Mouse (Mus musculus) intestine, embryonic 14.5 days (tissue): ENCODE data around the gene Ube4b. TPM values are rescaled to one million over a fixed set of nuclear protein-coding genes. Genes with fewer than 3 reads are reported as not detected.

ENCODE experiments used
- ATAC-seq: fragments of 200-750 bp; cut with Nextera tagmentation; replicated peaks from 2 replicates; pipeline ENCODE4 v1.8.0; 2017; ENCODE audit warnings: low read depth, moderate number of reproducible peaks, moderate TSS enrichment, moderate library complexity; ENCODE audit not compliant: low FRiP score, low TSS enrichment
- DNase-seq: peaks from one replicate; pipeline ENCODE4 v3.0.0-alpha.2; 2018; ENCODE audit warnings: low spot score
- H3K27ac ChIP-seq: fragments of 300-500 bp; sonication (generic); 2 replicates; pipeline ENCODE4 v1.5.1; 2014; ENCODE audit warnings: low read depth, mild to moderate bottlenecking, control low read depth
- H3K27me3 ChIP-seq: fragments of 300-500 bp; sonication (generic); replicated peaks from 2 replicates; pipeline ENCODE4 v1.6.1; 2014; ENCODE audit warnings: low read length, control low read depth; ENCODE audit not compliant: control insufficient read depth, insufficient read depth
- H3K36me3 ChIP-seq: fragments of 300-500 bp; sonication (generic); 2 replicates; pipeline ENCODE4 v1.6.1; 2014; ENCODE audit warnings: low read length, control low read depth; ENCODE audit not compliant: control insufficient read depth, insufficient read depth
- H3K4me1 ChIP-seq: fragments of 300-500 bp; sonication (generic); replicated peaks from 2 replicates; pipeline ENCODE4 v1.6.1; 2014; ENCODE audit warnings: low read length, control low read depth, mixed read lengths; ENCODE audit not compliant: control insufficient read depth, insufficient read depth
- H3K4me2 ChIP-seq: fragments of 300-500 bp; sonication (generic); 2 replicates; pipeline ENCODE4 v1.6.1; 2014; ENCODE audit warnings: low read length
- H3K4me3 ChIP-seq: fragments of 300-500 bp; sonication (generic); 2 replicates; pipeline ENCODE4 v1.5.1; 2014; ENCODE audit warnings: low read depth, low read length, control low read depth, mixed read lengths
- H3K9ac ChIP-seq: fragments of 300-500 bp; sonication (generic); 2 replicates; pipeline ENCODE4 v1.6.1; 2014; ENCODE audit warnings: mild to moderate bottlenecking, low read length
- H3K9me3 ChIP-seq: fragments of 300-500 bp; sonication (generic); 2 replicates; pipeline ENCODE4 v1.6.1; 2016; ENCODE audit warnings: low read length, control low read depth; ENCODE audit not compliant: control insufficient read depth
- WGBS: fragments of 180-500 bp; shearing (Covaris S2); extraction: QIAGEN DNeasy Blood & Tissue Kit; methylation state at CpG from one replicate; pipeline ENCODE4 v1.1.7; 2014; 5-methylcytosine and 5-hydroxymethylcytosine counted together
- polyA plus RNA-seq: library from polyadenylated mRNA; unstranded; fragments of >200 nt; fragmentation: Nextera tagmentation; extraction: Ambion mirVana; gene quantifications from 2 replicates; pipeline ENCODE4 v1.2.1, GENCODE M21; 2014

The Ube4b gene
- polyA plus RNA-seq, 1 experiment from 2014 or later, result 40.8 TPM

DNA sequence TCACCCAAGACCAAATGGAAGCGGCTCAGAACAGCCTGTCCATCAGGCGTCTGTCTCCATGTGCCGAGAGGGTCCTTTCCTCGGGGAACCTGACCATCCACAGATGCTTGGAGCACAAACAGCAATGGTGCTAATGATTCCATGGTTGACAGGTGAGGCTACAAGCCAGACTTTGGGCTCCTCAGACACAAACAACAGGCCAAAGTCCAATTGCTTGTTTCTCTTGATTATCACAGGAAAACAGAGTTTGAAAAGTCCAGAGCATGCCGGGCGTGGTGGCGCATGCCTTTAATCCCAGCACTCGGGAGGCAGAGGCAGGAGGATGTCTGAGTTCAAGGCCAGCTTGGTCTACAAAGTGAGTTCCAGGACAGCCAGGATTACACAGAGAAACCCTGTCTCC, 71.9 kb downstream of the Ube4b start:
- Histone ChIP-seq H3K27me3 (no peaks in the 10 kb centered on the region), H3K9ac (no peak overlapping the region), H3K4me2 (no peak overlapping the region), H3K4me1 (no peaks in the 10 kb centered on the region), H3K4me3 (no peak overlapping the region), H3K36me3 (peaks cover 95% of the 10 kb centered on the region), H3K9me3 (no peaks in the 10 kb centered on the region), H3K27ac (no peak overlapping the region)
- ATAC-seq (no peak), DNase-seq (no peak)
- 99% methylated on average over 8 of the region's 8 CpGs for WGBS

- Histone ChIP-seq H3K27me3 (no peaks in the 10 kb centered on the region), H3K36me3 (peaks cover 88% of the 10 kb centered on the region), H3K9me3 (no peaks in the 10 kb centered on the region), H3K4me1 (no peaks in the 10 kb centered on the region), H3K27ac (no peak overlapping the region), H3K9ac (no peak overlapping the region), H3K4me2 (no peak overlapping the region), H3K4me3 (no peak overlapping the region)
- DNase-seq, result no peak
- no peak for ATAC-seq
- 83% methylated on average over 8 of the region's 8 CpGs for WGBS
Observed at GRCm38 (mm10) chr4:149351596-149352150, 74.9 kb downstream of the Ube4b start.

- 82% methylated on average over 5 of the region's 5 CpGs for WGBS
- no peak for DNase-seq
Observed at GRCm38 (mm10) chr4:149348963-149349362, 77.6 kb downstream of the Ube4b start.

DNA sequence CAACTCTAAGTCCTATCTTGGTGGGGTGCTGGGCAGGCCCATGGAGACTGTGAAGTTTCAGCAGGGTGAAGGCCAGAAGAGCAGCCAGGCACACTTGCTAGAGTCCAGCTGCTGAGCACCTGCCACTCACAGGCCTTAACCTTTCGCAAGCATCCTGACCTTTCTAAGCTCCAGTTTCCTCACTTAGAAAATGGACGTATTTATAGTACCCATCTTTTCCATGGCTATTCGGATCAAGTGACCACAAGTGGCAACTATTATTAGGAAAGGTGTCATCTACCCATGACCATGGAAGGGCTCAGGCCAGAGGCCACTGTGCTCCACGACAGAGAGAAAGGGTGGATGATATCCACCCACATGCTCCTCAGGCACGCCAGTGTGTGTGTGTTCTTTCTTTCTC, 80.7 kb downstream of the Ube4b start:
- Histone ChIP-seq H3K27ac (no peak overlapping the region), H3K4me1 (no peaks in the 10 kb centered on the region), H3K9me3 (no peaks in the 10 kb centered on the region), H3K36me3 (peaks cover 89% of the 10 kb centered on the region), H3K4me3 (no peak overlapping the region), H3K9ac (no peak overlapping the region), H3K27me3 (no peaks in the 10 kb centered on the region), H3K4me2 (no peak overlapping the region)
- 84% methylated on average over 5 of the region's 5 CpGs for WGBS
- no peak for ATAC-seq
- DNase-seq, result no peak

More at GRCm38 (mm10) chr4:149348963-149349362, 77.6 kb downstream of the Ube4b start:
- Histone ChIP-seq H3K9me3 (no peaks in the 10 kb centered on the region), H3K36me3 (peaks cover 88% of the 10 kb centered on the region), H3K27me3 (no peaks in the 10 kb centered on the region), H3K4me3 (no peak overlapping the region), H3K9ac (no peak overlapping the region), H3K4me2 (no peak overlapping the region), H3K27ac (no peak overlapping the region), H3K4me1 (no peaks in the 10 kb centered on the region)
- ATAC-seq, result no peak

DNA sequence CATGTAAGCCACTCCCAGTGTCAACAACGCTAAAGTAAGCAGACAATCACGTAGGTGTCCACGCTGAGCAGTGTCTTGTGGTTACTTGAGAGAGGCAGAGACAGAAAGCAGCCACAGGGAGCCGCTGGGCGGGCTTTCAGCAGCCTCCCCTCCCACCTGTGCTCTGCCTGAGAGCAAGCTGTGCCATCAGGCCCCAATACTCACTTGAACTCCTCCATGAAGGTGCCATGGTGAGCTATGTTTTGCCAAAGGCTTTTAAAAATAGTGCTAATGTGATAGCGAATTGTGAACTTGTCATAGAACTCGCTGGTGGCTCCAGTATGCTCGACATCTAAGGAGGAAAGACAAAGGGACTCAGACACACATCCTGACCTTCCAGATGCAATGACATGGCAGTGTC, 82.2 kb downstream of the Ube4b start:
- no peak for ATAC-seq
- WGBS, result 84% methylated on average over 8 of the region's 8 CpGs
- Histone ChIP-seq H3K4me2 (no peak overlapping the region), H3K9ac (no peak overlapping the region), H3K9me3 (no peaks in the 10 kb centered on the region), H3K27me3 (no peaks in the 10 kb centered on the region), H3K4me3 (no peak overlapping the region), H3K4me1 (no peaks in the 10 kb centered on the region), H3K27ac (no peak overlapping the region), H3K36me3 (peaks cover 81% of the 10 kb centered on the region)
- no peak for DNase-seq

DNA sequence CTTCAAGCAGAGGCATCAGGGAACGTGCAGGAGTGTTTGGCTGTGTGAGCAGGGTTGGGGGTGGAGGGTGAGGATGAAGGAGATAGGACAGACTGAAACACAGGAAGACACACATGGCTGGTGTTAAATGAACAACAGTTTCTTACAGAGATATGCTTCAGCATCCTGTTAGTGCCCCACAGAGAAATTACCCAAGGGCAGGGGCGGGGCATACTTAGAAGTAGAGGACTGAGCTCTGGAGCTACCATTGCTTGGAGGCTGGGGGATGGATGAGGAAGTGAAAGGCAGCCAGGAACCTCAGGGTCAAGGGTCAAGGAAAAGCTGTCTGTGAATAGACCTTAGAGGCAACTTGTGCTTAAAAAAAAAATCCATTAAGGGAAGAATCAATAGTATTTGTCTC, 85.9 kb downstream of the Ube4b start:
- Histone ChIP-seq H3K36me3 (peaks cover 80% of the 10 kb centered on the region), H3K4me2 (no peak overlapping the region), H3K9me3 (no peaks in the 10 kb centered on the region), H3K4me3 (no peak overlapping the region), H3K27ac (no peak overlapping the region), H3K9ac (no peak overlapping the region), H3K27me3 (no peaks in the 10 kb centered on the region), H3K4me1 (no peaks in the 10 kb centered on the region)
- WGBS, result 66% methylated on average over 2 of the region's 2 CpGs
- DNase-seq, result no peak
- ATAC-seq, result no peak

GRCm38 (mm10) chr4:149339426-149340214, 86.9 kb downstream of the Ube4b start:
- no peaks in the 10 kb centered on the region for H3K4me1 ChIP-seq
- no peak overlapping the region for H3K27ac ChIP-seq
- peaks cover 80% of the 10 kb centered on the region for H3K36me3 ChIP-seq
- DNase-seq, result no peak
- no peaks in the 10 kb centered on the region for H3K27me3 ChIP-seq
- H3K9me3 ChIP-seq, result no peaks in the 10 kb centered on the region
- ATAC-seq, result no peak
- H3K4me3 ChIP-seq, result no peak overlapping the region
- H3K9ac ChIP-seq, result no peak overlapping the region
- H3K4me2 ChIP-seq, result no peak overlapping the region
- 76% methylated on average over 5 of the region's 5 CpGs for WGBS

GRCm38 (mm10) chr4:149338137-149338536, 88.4 kb downstream of the Ube4b start:
- Histone ChIP-seq H3K4me1 (no peaks in the 10 kb centered on the region), H3K9me3 (no peaks in the 10 kb centered on the region), H3K4me2 (no peak overlapping the region), H3K9ac (no peak overlapping the region), H3K36me3 (peaks cover 77% of the 10 kb centered on the region), H3K27ac (no peak overlapping the region), H3K4me3 (no peak overlapping the region), H3K27me3 (no peaks in the 10 kb centered on the region)
- no peak for DNase-seq
- 72% methylated on average over 2 of the region's 2 CpGs for WGBS
- ATAC-seq, result no peak

- Histone ChIP-seq H3K27me3 (no peaks in the 10 kb centered on the region), H3K4me3 (no peak overlapping the region), H3K9me3 (no peaks in the 10 kb centered on the region), H3K4me2 (no peak overlapping the region), H3K9ac (no peak overlapping the region), H3K27ac (no peak overlapping the region), H3K36me3 (peaks cover 77% of the 10 kb centered on the region), H3K4me1 (no peaks in the 10 kb centered on the region)
- DNase-seq (no peak), ATAC-seq (no peak)
- 84% methylated on average over 9 of the region's 9 CpGs for WGBS
Observed at GRCm38 (mm10) chr4:149337353-149337752, 89.2 kb downstream of the Ube4b start.
